In the genomic region with DNA sequence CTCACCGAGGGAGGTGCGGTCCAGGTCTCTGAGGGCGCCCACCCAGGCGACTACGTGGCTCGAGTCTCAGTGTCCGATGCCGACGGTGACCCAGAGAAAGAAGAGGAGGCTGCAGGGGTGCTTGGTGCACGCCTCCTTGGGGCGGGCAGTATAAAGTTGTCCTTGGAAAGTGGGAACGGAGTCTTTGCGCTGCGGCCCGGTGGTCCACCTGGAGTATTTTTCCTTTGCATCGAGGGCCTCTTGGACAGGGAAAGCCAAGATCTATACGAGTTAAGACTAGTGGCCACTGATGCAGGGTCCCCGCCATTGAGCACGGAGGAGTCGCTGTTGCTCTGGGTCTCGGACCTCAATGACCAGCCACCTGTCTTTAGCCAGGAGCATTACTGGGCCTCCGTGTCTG, we compare ENCODE assay signal across 10 mouse cellular contexts. TPM values are rescaled to one million over a fixed set of nuclear protein-coding genes. Genes with fewer than 3 reads are reported as not detected.
DNase-seq lines count a peak whose midpoint lies in the region; ATAC-seq and TF ChIP-seq lines count a peak whose summit lies in the region.
"Had no signal": no experiment of that assay in that cellular context is flagged by ENCODE, and none has a peak within 500 bp of the region (broad histone marks: within the 10 kb centered on the region; RNA-seq: fewer than 3 reads in every experiment).

No protein-coding gene starts in this region.

- no peak overlapping the region for H3K9ac ChIP-seq in heart, postnatal 0 days (replicated peaks; ENCODE audit: low read depth, low read length)
- no peak overlapping the region for H3K9ac ChIP-seq in heart, adult 2 months (ENCODE audit: low read depth, low read length)
- H3K9ac ChIP-seq in hindbrain, embryonic 13.5 days, result peak overlapping the region; percentile 75
- peak overlapping the region; percentile 46; the same call in 1 of the 2 replicates for H3K9ac ChIP-seq in midbrain, embryonic 15.5 days

- peak overlapping the region; percentile 97 for H3K4me2 ChIP-seq in heart, postnatal 0 days (ENCODE audit: low read depth, low read length)
- peak overlapping the region; percentile 100 for H3K4me2 ChIP-seq in hindbrain, embryonic 13.5 days
- H3K4me2 ChIP-seq in midbrain, embryonic 15.5 days, result peak overlapping the region; percentile 99

- TF ChIP-seq POLR2A in heart, adult 2 months (IDR thresholded peaks at IDR 0.05; ENCODE audit: insufficient read depth, low read depth, low read length), result no peak

- H3K9me3 ChIP-seq in heart, postnatal 0 days (replicated peaks; ENCODE audit: control insufficient read depth, low read length), result no peaks in the 10 kb centered on the region
- H3K9me3 ChIP-seq in embryonic facial prominence, embryonic 10.5 days, result no peaks in the 10 kb centered on the region
- no peaks in the 10 kb centered on the region for H3K9me3 ChIP-seq in hindbrain, embryonic 13.5 days
- no peaks in the 10 kb centered on the region for H3K9me3 ChIP-seq in midbrain, embryonic 15.5 days

- H3K27ac ChIP-seq in heart, postnatal 0 days (ENCODE audit: low read depth), result no peak overlapping the region
- H3K27ac ChIP-seq in heart, adult 2 months, result no peak overlapping the region
- H3K27ac ChIP-seq in embryonic facial prominence, embryonic 10.5 days (replicated peaks), result no peak overlapping the region
- no peak overlapping the region for H3K27ac ChIP-seq in hindbrain, embryonic 13.5 days
- H3K27ac ChIP-seq in midbrain, embryonic 15.5 days, result no peak overlapping the region

- H3K4me1 ChIP-seq in heart, postnatal 0 days (ENCODE audit: control insufficient read depth, insufficient read depth), result 0 out of 2 replicates have a peak, but pooled peaks cover 9% of the 10 kb centered on the region
- H3K4me1 ChIP-seq in heart, adult 2 months (ENCODE audit: control insufficient read depth, insufficient read depth, low read length), result no peaks in the 10 kb centered on the region
- H3K4me1 ChIP-seq in embryonic facial prominence, embryonic 10.5 days, result peaks cover 26% of the 10 kb centered on the region
- peaks cover 34% of the 10 kb centered on the region for H3K4me1 ChIP-seq in hindbrain, embryonic 13.5 days (replicated peaks)
- peaks cover 31% of the 10 kb centered on the region for H3K4me1 ChIP-seq in midbrain, embryonic 15.5 days

- no peak for DNase-seq in heart, postnatal 0 days (ENCODE audit: low spot score)
- no peak for DNase-seq in heart, adult 2 months
- DNase-seq in embryonic facial prominence, embryonic 10.5 days (ENCODE audit: low spot score), result peak; percentile 22
- no peak for DNase-seq in c-Kit-positive CD71-positive TER-119-positive erythroid progenitor cells, embryonic 14.5 days (ENCODE audit: low spot score)
- no peak for DNase-seq in adipocyte (ENCODE audit: low spot score)
- DNase-seq in cerebellum, postnatal 10 days, result no peak

- TF ChIP-seq CTCF in heart, postnatal 0 days (IDR thresholded peaks at IDR 0.05; ENCODE audit: low read depth), result no peak
- TF ChIP-seq CTCF in heart, adult 2 months (IDR thresholded peaks at IDR 0.05), result no peak

- 6% methylated on average over 22 of the region's 22 CpGs for WGBS in heart, postnatal 0 days
- 6% methylated on average over 22 of the region's 22 CpGs for WGBS in heart, adult 2 months
- 3% methylated on average over 22 of the region's 22 CpGs for WGBS in embryonic facial prominence, embryonic 10.5 days
- whole genome bisulfite sequencing in hindbrain, embryonic 13.5 days, result 1% methylated on average over 22 of the region's 22 CpGs
- WGBS in midbrain, embryonic 15.5 days, result 2% methylated on average over 22 of the region's 22 CpGs

- peaks cover 59% of the 10 kb centered on the region for H3K27me3 ChIP-seq in heart, postnatal 0 days (ENCODE audit: control insufficient read depth, insufficient read depth, low read length)
- H3K27me3 ChIP-seq in heart, adult 2 months (ENCODE audit: control insufficient read depth, insufficient read depth, low read length), result peaks cover 15% of the 10 kb centered on the region
- peaks cover 90% of the 10 kb centered on the region for H3K27me3 ChIP-seq in embryonic facial prominence, embryonic 10.5 days (replicated peaks; ENCODE audit: low read depth, poor library complexity, severe bottlenecking)
- peaks cover 61% of the 10 kb centered on the region for H3K27me3 ChIP-seq in hindbrain, embryonic 13.5 days
- H3K27me3 ChIP-seq in midbrain, embryonic 15.5 days (replicated peaks), result peaks cover 37% of the 10 kb centered on the region
- H3K27me3 ChIP-seq: CH12.LX had no signal

- intact Hi-C loops in heart, adult 2 months (cut with DNase I), result no loop called here

- ATAC-seq in heart, postnatal 0 days (ENCODE audit: insufficient read depth, low read depth), result no peak
- ATAC-seq in hindbrain, embryonic 13.5 days (ENCODE audit: low FRiP score), result no peak
- ATAC-seq in midbrain, embryonic 15.5 days (replicated peaks), result peak; percentile 0; the same call in 1 of the 2 replicates

- peak overlapping the region; percentile 61 for H3K4me3 ChIP-seq in heart, postnatal 0 days (ENCODE audit: low read depth, low read length)
- H3K4me3 ChIP-seq in heart, adult 2 months, result no peak overlapping the region; the same call in 1 of the 2 replicates
- peak overlapping the region; percentile 68 for H3K4me3 ChIP-seq in embryonic facial prominence, embryonic 10.5 days
- H3K4me3 ChIP-seq in hindbrain, embryonic 13.5 days, result peak overlapping the region; percentile 60
- peak overlapping the region; percentile 60 for H3K4me3 ChIP-seq in midbrain, embryonic 15.5 days
- H3K4me3 ChIP-seq: erythroblast, embryonic 14.5 days had no signal

- H3K36me3 ChIP-seq in heart, postnatal 0 days (replicated peaks; ENCODE audit: control insufficient read depth, insufficient read depth, low read length), result no peaks in the 10 kb centered on the region
- no peaks in the 10 kb centered on the region for H3K36me3 ChIP-seq in heart, adult 2 months (ENCODE audit: control insufficient read depth, insufficient read depth, low read length)
- H3K36me3 ChIP-seq in embryonic facial prominence, embryonic 10.5 days (replicated peaks), result no peaks in the 10 kb centered on the region
- H3K36me3 ChIP-seq in hindbrain, embryonic 13.5 days, result no peaks in the 10 kb centered on the region
- no peaks in the 10 kb centered on the region for H3K36me3 ChIP-seq in midbrain, embryonic 15.5 days (replicated peaks)

- no peaks in the 10 kb centered on the region for H3K79me2 ChIP-seq in heart, adult 2 months (replicated peaks; ENCODE audit: control insufficient read depth, insufficient read depth, low read length)

- no peak for TF ChIP-seq EP300 in heart, postnatal 0 days (IDR thresholded peaks at IDR 0.05; ENCODE audit: low read depth)
- TF ChIP-seq EP300 in heart, adult 2 months (IDR thresholded peaks at IDR 0.05; ENCODE audit: insufficient read depth, low read depth, low read length), result no peak

RNA-seq across cellular contexts. Expression of gene Dchs2, which starts 1.4 kb away (rescaled TPM):
- 0.19 and 1.1 TPM in 2 replicates for total RNA-seq in heart, postnatal 0 days (2014; rRNA removed; ENCODE audit: low replicate concordance)
- polyA plus RNA-seq in heart, postnatal 0 days (2015; fragmentation: Nextera tagmentation; extraction: Ambion mirVana), result 0.04 TPM in 2 replicates
- total RNA-seq in heart, adult 2 months (2021), result under 1 TPM; 0.52 to 0.80 TPM
- 0.14 and 0.23 TPM in 2 replicates for polyA plus RNA-seq in heart, adult 2 months (2012; rRNA removed)
- polyA plus RNA-seq in embryonic facial prominence, embryonic 10.5 days (2016; fragmentation: Nextera tagmentation; extraction: Ambion mirVana), result 0.04 and 0.11 TPM in 2 replicates
- polyA plus RNA-seq in hindbrain, embryonic 13.5 days (2015; fragmentation: Nextera tagmentation; extraction: Ambion mirVana), result 0.87 and 0.98 TPM in 2 replicates
- 0.83 and 0.92 TPM in 2 replicates for polyA plus RNA-seq in midbrain, embryonic 15.5 days (2015; fragmentation: Nextera tagmentation; extraction: Ambion mirVana)
- total RNA-seq: CH12.LX had no signal

Comparison
In these comparisons a context has a peak if more than half of its experiments do, and no peak if none do; other contexts are left out.
1. H3K9ac ChIP-seq: peak in hindbrain, embryonic 13.5 days (single experiment) and midbrain, embryonic 15.5 days (single experiment); none in heart, postnatal 0 days (single experiment) and heart, adult 2 months (single experiment).
2. Peak in every context shown above with its lines, with median percentiles within 50 percentile points of each other: H3K4me2 ChIP-seq.